Mouse (Mus musculus): ENCODE data around the gene Ciao2a. TPM values are rescaled to one million over a fixed set of nuclear protein-coding genes. Genes with fewer than 3 reads are reported as not detected.

Gene Ciao2a
- total RNA-seq, 2 experiments from 2014 or later, result 23.7 to 27.9 TPM

Other genes with a start within 250 kb of the Ciao2a start
- 1 to 10 TPM; 7.0 to 8.5 TPM for gene Pclaf, start 236.4 kb upstream of the Ciao2a start, total RNA-seq (2021)
- gene Trip4, start 217.8 kb upstream of the Ciao2a start, total RNA-seq (2021), result 10 to 100 TPM; 35.8 to 41.2 TPM
- gene Csnk1g1, start 217.7 kb upstream of the Ciao2a start, total RNA-seq (2021), result 10 to 100 TPM; 61.8 to 66.1 TPM
- gene Ppib, start 66.4 kb upstream of the Ciao2a start, total RNA-seq (2021), result 100 to 1,000 TPM; 233 to 249 TPM
- 1 to 10 TPM; 5.9 to 7.3 TPM for gene Snx22, start 56.9 kb upstream of the Ciao2a start, total RNA-seq (2021)
- gene Snx1, start within 50 bp of the Ciao2a start, total RNA-seq (2021), result 10 to 100 TPM; 48.9 to 50.0 TPM
- gene Dapk2, start 31.6 kb downstream of the Ciao2a start, total RNA-seq (2021), result under 1 TPM; 0.84 to 0.97 TPM
- gene Herc1, start 223.8 kb downstream of the Ciao2a start, total RNA-seq (2021), result 100 to 1,000 TPM; 125 to 130 TPM

Measured in left cerebral cortex, postnatal 4 days (tissue).